Mouse (Mus musculus): ENCODE results near the gene Btbd35f9. TPM values are rescaled to one million over a fixed set of nuclear protein-coding genes. Genes with fewer than 3 reads are reported as not detected.
"Not testable (repeated sequence)": the region's sequence is repeated elsewhere in the genome, so short reads cannot be mapped to it uniquely, and the experiment has no call there.

Gene Btbd35f9
- polyA plus RNA-seq (2015; fragmentation: Nextera tagmentation; extraction: Ambion mirVana): not detected in 2 replicates

GRCm38 (mm10) chrX:34161399-34161798, at the start of gene Btbd35f9:
Btbd35f9 (minus strand) TSS chrX:34161499.
- H3K9ac ChIP-seq (ENCODE audit: low read depth, low read length); H3K27ac ChIP-seq; H3K27me3 ChIP-seq (ENCODE audit: insufficient read depth, low read length); H3K9me3 ChIP-seq (replicated peaks; ENCODE audit: low read length); H3K4me3 ChIP-seq (replicated peaks; ENCODE audit: low read depth, low read length); ATAC-seq (replicated peaks; ENCODE audit: low FRiP score, low read depth); H3K4me2 ChIP-seq (ENCODE audit: low read length); DNase-seq (ENCODE audit: low spot score); H3K4me1 ChIP-seq (replicated peaks; ENCODE audit: insufficient read depth, low read length); H3K36me3 ChIP-seq (ENCODE audit: insufficient read depth, low read length): not testable (repeated sequence)
- WGBS: no CpG with 5 or more reads among the region's 5 CpGs

Other genes with a start within 250 kb of the Btbd35f9 start
- gene Btbd35f6, start 205.0 kb downstream of the Btbd35f9 start, polyA plus RNA-seq (2015; fragmentation: Nextera tagmentation; extraction: Ambion mirVana): not detected in 2 replicates
- not detected in 2 replicates for gene Gm21870, start 174.7 kb downstream of the Btbd35f9 start, polyA plus RNA-seq (2015; fragmentation: Nextera tagmentation; extraction: Ambion mirVana)
- gene Spin2g, start 77.2 kb upstream of the Btbd35f9 start, polyA plus RNA-seq (2015; fragmentation: Nextera tagmentation; extraction: Ambion mirVana): not detected in 2 replicates

Data from kidney, postnatal 0 days (tissue).